Mouse (Mus musculus): Measurements from ENCODE around the gene Unk.
A peak's percentile ranks its signal among the peaks of the same experiment; 100 is the strongest.
"Not testable (repeated sequence)": the region's sequence is repeated elsewhere in the genome, so short reads cannot be mapped to it uniquely, and the experiment has no call there.

Unk gene

GRCm38 (mm10) chr11:116010948-116011347 lies 19.2 kb upstream of the Unk start:
- DNase-seq (ENCODE audit: low spot score), result no peak

GRCm38 (mm10) chr11:116011529-116012261 lies 18.4 kb upstream of the Unk start:
- no peak for DNase-seq (ENCODE audit: low spot score)

DNA sequence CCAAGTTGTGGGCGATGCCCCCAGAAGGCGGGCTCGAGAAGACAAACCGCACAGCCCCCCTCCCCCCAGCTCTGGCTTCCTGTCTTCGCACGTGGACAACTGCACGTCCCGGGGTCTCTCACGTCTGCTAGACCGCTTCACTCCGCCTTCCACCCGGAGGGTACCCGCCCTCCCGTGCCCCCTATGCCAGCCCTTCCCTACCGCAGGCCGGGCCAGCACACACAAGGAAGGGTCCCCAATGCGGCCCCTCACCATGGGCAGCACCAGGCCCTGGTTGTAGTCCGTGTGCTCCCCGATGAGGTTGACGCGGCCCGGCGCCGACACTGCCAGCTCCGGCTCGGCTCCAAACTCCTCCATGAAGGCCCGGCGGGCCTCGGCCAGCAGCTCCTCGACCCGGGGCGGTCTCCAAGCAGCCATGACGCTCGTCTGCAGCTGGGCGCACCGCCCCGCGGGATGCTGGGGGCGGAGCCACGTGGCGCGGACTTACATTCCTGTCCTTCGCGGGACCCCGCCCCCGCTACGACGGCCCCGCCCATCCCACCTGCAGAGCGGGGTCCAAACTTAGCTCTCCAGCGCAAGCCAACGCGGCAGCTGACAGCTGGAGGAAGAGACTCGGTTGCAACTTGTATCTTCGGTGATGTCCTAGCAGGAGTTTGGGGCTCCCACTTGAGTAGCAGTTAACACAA lies 17.7 kb upstream of the Unk start, which contains the start of gene Galk1:
Galk1 (minus strand) TSS at position 458 of the 686 bp plus-strand sequence.
- peak; percentile 89 for DNase-seq (ENCODE audit: low spot score)

DNA sequence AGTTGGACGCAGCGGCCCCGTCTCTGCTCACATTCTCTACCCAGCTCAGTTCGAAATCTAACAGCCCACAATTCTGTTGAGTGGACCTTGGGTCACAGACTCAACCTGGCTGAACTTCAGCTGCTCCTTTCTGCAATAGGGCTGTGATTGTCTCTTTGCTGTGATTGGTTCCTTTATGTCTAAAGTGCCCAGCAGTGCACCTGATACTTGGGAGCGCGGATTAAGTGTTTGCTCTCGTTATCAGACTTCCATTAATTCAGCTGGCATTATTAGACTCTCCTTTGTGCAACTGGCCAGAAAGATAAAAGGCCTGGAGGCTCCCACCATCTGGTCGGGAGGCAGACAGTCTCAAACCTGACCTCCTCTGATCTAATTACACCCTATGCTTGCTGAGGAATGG lies 15.3 kb upstream of the Unk start:
- no peak for DNase-seq (ENCODE audit: low spot score)

DNA sequence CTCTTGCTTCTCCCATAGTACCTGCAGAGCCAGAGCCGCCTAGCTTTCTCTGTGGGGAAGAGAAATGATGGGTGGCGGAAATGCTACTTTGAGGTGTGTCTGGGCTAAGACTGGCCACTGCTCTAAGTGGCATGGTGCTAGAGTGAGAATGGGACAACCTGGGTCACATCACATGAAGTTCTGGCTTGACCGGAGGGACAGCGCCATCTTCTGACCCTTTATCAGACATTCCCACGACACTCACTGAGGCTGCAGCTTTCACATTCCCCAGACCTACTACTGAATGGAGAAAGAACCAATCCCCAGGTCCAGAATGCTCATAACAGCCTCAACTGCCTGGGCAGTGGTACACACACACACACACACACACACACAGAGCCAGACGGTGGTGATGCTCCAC lies 12.0 kb upstream of the Unk start:
- DNase-seq (ENCODE audit: low spot score), result no peak

DNA sequence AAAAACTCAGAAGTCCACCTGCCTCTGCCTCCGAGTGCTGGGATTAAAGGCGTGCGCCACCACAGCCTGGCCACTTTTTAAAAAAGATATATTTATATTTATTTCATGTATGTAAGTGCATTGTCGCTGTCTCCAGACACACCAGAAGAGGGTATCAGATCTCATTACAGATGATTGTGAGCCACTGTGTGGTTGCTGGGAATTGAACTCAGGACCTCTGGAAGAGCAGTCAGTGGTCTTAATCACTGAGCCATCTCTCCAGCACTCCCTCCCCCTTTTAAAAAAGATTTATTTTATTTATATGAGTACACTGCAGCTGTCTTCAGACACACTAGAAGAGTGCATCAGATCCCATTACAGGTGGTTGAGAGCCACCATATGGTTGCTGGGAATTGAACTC lies 11.3 kb upstream of the Unk start:
- not testable (repeated sequence) for DNase-seq (ENCODE audit: low spot score)

GRCm38 (mm10) chr11:116019360-116019791 lies 10.7 kb upstream of the Unk start:
- DNase-seq (ENCODE audit: low spot score), result no peak

DNA sequence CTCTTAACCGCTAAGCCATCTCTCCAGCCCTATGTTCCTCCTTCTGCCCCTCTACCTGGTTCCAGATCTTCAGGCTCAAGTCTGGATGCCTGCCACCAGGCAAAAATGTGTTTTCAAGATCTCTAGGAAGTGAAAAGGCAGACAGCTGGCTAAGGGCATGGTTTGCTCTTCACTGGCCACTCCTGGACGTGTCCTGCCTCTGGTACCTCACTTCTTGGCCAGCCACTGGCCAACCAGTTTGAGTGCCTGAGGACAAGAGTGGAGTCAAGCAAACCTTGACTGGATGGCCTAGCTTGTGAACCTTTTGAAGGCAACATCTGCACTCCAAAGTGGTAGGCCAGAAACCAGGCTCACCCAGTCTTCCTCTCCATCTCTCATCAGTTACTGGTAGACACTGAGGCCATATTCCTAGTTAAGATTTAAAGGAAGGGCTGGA lies 10.1 kb upstream of the Unk start:
- DNase-seq (ENCODE audit: low spot score), result no peak

DNA sequence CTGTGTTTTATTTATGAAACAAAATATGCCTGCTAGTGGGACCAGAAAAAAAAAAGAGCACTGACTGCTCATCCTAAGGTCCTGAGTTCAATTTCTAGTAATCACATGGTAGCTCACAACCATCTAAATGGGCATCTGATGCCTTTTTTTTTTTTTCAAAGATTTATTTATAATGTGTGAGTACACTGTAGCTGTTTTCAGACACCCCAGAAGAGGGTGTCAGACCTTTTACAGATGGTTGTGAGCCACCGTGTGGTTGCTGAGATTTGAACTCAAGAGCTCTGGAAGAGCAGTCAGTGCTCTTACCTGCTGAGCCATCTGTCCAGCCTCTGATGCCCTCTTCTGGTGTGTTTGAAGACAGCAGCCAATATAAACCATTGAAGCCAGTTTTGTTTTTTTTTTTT lies 9.6 kb upstream of the Unk start:
- DNase-seq (ENCODE audit: low spot score), result no peak

- DNase-seq (ENCODE audit: low spot score), result no peak
These were observed 8.5 kb upstream of the Unk start for GRCm38 (mm10) chr11:116021328-116022220.

DNA sequence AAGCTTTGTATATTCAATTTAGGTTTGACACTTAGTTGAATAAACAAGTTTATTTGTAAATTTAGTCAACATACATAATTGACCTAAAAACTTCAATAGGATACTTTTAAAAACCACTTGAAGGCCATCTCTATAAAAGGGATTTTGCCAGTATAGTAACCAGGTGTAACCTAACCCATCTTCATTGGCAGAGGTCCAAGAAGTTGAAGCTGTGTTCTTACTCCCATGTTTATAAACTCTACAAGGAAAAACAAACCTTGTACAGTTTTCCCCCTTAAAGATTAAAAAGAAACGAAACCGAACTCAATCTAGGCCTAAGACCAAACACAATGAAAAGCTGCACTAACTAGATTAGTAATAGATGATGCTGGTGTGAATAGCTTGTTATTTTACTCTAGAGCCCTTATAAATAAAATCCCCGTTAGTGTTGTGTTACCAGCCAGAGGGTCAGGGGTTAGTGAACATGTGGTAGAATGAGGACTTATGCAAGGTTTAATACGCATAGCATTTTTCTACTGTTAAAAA lies 7.8 kb upstream of the Unk start:
- DNase-seq (ENCODE audit: low spot score), result no peak

DNA sequence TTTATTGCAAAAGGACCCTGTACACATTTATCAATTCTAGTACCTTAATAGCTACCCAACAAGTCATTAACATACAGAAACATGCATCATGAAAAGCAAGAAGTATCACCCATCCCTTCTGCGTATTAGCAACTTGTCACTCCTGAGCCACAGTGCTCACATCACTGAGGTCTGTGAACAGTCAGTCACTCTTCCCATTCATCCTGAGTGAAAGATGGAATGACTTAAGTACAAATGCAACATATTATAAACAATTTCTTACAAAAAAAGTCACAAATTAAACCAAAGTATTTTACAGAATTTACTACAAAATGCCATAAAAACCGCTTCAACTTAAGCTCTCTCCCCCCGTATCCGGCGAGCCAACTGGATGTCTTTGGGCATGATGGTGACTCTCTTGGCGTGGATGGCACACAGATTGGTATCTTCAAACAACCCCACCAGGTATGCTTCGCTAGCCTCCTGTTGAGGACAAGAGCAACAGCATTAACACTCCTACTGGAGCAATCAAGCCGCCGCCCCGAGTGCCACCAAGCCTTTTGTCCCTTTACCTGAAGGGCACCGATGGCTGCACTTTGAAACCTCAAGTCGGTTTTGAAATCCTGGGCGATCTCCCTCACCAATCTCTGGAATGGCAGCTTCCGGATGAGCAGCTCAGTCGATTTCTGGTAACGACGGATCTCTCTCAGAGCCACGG lies 6.9 kb upstream of the Unk start:
- DNase-seq (ENCODE audit: low spot score), result not testable (repeated sequence)

DNA sequence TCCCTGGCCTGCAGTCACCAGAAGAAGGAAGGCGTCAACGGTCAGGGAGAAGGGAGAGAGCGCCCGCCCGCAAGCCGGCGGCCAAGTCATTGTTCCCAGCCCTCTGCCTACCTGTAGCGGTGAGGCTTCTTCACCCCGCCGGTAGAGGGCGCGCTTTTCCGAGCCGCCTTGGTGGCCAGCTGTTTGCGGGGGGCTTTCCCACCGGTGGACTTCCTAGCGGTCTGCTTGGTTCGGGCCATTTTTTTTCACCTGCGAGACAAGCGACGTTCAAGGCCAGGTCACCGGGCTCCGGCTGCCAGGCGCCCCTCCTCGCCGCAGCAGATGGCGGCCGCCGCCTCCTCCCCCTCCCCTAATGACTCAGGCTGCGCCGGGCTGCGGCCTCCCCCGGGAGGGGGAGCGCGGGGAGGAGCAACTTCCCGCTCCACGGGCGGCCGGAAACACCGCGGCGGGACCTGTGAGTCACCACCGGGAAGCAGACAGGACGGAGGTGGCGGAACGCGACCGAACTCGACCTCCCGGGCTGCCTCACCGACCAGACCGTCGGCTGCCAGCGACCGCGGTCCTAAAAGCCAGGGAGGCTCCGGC lies 6.3 kb upstream of the Unk start:
- DNase-seq (ENCODE audit: low spot score), result peak; percentile 80

DNA sequence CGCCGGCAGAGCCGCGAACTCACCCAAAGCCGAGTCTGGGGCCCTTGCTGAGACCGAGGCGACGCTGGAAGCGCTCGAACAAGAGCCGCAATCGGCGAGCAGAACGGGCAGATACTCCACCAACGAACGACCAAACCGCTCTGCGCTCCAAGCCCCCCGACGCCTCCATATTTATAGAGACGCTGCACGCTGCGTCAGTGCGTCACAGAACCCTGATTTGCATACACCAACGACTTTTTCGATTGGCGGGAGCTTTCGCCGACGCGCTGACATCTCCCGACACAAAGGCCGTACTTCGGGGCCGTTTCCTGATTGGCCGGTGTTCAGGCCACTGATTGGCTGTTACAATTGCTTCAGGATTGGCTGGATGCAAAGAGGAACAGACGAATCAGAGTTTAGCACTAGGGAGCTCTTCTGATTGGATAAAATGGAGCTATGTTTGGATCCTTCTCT lies 5.7 kb upstream of the Unk start:
- DNase-seq (ENCODE audit: low spot score), result peak; percentile 97

DNA sequence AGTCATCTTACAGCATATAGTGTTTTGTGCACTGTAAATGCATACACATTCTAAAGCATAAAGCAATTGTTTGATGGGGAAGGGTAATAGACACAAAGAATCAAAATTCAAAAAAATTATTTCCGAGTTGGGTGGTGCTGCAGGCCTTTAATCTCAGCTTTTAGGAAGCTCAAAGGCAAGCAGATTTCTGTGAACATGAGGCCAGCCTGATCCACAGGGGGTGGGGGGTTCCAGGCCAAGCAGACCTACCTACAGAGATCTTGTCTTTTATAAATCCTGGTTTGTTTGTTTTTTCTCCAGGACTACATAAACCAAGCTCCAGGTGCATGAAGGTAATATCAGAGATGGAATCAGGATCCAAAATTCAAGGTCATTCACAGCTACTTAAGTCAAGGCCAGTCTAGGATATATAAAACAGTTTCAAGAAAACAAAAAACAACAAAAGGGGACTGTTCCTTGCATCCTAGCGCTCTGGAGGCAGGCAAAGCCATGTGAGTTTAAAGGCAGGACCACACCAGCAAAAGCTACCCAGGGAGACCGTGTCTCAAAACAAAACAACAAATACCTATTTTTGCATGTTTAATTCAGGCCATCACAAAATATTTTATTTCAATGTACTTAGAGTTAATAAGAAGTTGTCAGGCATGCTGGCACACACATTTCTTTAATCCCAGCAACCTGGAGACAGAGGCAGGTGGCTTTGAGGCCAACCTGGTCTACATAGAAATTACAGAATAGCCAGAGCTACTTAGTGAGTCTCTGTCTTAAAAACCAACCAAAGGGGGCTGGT lies 4.9 kb upstream of the Unk start:
- no peak for DNase-seq (ENCODE audit: low spot score)

DNA sequence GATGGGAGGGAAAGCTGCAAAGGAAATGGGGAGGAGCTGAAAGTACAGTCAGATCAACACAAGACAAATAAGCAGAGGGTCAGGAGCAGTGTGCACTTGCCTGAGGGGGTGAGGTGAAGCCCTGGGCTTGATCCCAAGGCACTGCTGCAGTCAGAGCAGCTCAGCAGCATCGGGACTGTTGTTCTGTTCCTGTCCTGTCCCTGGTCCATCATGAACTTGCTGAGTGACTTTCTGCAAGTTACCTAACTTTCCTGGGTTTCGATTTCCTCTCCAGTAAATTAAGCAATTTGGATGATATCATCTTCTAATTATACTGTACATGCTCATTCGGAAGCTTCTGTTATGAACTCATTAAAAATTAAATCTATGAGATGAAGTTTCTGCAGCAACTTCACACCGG lies 2.4 kb upstream of the Unk start, which contains the start of gene H3f3b:
H3f3b (minus strand) TSS at position 207 of the 400 bp plus-strand sequence.
- no peak for DNase-seq (ENCODE audit: low spot score)

DNA sequence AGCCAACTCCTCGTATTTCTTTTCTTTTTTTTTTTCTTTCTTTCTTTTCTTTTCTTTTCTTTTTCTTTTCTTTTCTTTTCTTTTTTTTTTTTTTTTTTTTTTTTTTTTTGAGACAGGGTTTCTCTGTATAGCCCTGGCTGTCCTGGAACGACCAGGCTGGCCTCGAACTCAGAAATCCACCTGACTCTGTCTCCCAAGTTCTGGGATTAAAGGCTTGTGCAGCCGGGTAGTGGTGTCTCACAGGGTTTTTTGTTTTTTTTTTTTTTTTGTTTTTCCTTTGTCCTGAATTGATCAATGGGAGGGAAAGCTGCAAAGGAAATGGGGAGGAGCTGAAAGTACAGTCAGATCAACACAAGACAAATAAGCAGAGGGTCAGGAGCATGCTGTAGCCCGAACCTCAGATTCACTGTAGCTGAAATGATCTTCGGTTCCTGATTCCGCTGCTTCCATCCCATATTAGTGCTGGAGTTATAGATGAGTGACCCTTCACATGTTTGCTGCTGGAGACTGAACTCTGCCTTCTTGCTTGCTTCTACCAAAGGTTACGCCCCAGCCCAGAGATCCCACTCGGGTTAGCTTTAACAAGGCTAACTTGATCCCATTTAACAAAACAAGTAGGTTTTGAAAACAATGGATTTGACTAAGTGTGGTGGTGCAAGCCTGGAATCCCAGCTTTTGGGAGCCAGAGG lies 1.8 kb upstream of the Unk start:
- DNase-seq (ENCODE audit: low spot score), result no peak

DNA sequence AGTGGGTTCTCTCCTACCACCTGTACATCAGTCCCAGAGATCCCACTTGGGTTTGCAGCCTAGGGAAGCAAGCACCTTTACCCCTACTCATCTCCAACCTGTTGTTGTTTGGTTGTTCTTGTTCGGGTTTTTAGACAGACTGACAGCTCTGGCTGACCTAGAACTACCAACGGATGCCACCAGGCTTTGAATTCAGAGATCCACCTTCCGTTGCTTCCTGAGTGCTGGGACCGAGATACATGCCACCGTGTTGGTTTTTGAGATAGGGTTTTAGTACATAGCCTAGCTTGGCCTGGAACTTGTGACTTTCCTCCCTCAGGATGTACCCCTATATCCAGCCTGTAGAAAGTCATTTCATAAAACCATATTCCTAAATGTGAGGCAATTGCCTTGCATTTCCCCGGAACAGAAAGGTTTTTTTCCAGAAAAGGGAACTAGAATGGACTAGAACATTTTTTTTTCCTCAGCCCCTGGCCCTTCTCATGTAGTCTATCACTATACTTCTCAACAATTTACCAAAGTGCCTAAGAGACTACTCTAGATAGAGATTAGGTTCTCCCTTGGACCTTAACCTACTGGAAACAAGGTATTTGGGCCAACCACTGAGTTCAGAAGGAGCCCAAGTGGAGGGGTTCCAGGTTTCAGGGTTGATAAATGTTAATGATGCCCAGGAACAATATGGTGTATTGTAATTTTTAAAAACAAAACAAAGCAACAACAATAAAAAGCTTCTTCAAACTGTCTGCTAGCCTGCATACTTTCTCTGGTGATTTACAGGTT lies 846 bp upstream of the Unk start:
- DNase-seq (ENCODE audit: low spot score), result no peak
